Mouse (Mus musculus): ENCODE results near the gene Akr1e1.
"Not testable (repeated sequence)": the region's sequence is repeated elsewhere in the genome, so short reads cannot be mapped to it uniquely, and the experiment has no call there.

Gene Akr1e1

DNA sequence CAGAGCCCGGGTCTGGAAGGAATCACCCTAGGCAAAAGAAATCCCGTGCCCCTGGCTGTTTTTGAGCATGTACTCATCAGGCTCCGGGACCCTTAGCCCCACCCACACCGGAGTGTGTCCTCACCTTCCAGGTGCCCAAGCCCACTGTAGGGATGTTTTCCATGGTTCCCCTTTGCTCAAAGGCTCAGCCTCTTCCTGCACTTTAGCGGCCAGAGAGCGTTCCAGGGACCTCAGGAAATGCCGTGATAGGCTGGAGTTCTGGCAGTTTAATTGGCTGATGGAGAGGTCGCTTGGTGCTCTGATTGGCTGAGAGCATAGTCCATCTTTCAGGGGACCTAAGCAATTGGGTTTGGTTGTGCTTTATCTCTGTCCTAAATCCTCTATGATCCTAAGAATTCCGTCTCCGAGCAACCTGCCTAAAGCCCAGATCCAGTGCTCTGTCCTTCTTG lies at the start of gene Akr1e1:
Akr1e1 (minus strand) TSS at position 214 of the 449 bp plus-strand sequence.
- CTCF ChIA-PET: no interaction called here

- CTCF ChIA-PET: no interaction called here
Observed at GRCm38 (mm10) chr13:4658346-4658745, 49.4 kb upstream of the Akr1e1 start.

DNA sequence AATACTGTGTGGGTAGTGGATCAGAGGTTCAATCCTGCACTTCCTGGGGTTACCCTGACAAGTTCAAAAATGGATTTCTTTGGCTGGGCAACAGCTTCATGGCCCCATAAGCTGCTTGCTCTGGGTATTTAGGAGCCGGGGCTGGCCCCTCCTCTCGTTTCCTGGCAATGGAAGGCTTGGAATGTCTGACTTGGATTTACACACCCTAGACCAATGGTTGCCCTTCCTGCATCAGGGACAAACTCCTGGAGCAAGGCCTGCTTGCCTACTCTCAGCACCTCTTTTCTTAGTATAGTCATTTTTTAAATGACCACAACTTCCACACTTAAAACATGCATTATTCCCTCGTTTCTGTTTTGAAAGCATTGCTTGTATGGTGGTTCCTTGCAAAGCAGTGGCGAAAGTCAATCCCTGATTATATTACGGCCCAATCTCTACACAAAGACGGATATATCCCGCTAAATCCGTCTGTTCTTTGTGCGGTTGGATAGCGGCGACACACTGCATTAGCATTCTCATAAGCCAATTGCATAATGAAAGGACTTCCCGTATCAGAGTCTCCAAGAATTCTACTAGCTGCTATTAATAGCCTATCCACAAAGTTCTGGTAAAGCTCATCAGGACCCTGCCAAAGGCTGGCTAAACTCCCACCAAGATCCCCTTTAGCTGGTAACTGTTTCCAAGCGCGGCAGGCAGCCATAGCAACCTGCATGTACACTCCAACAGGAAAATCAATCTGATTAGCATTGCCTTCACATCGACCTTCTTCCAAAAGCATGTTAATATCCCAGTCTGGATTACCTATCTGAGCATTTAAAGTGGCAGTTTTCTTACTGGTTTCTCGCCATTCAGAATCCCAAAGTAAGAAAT lies 47.5 kb upstream of the Akr1e1 start:
- CTCF ChIA-PET: no interaction called here

DNA sequence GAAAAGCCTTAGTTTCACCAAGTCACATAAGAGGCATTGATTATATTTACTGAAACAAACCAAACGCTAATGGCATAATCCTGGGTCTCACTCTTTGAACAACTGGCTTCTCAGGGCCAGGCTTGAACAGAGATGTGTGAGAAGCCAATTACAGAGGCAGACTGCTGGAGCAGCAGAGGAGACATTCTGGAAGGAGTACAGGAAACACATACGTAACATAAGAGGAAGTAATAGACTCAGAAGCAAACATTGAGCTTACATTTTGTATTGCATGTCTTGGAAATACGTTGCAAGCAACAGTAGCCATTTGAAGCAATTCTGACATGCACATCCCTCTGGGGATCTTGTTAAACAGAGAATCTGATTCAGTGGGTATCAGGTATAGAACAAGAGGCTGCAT lies 41.2 kb upstream of the Akr1e1 start:
- CTCF ChIA-PET: interaction anchor here (0.6 kb wide), 1 partner anchor 9 kb away, joined by 10 read pairs; no protein-coding TSS in a partner anchor

- CTCF ChIA-PET: no interaction called here
Observed at GRCm38 (mm10) chr13:4645248-4645647, 36.3 kb upstream of the Akr1e1 start.

GRCm38 (mm10) chr13:4610902-4611301 lies 1.9 kb upstream of the Akr1e1 start:
- CTCF ChIA-PET: no interaction called here

GRCm38 (mm10) chr13:4608530-4608929 lies 444 bp downstream of the Akr1e1 start:
- CTCF ChIA-PET: no interaction called here

DNA sequence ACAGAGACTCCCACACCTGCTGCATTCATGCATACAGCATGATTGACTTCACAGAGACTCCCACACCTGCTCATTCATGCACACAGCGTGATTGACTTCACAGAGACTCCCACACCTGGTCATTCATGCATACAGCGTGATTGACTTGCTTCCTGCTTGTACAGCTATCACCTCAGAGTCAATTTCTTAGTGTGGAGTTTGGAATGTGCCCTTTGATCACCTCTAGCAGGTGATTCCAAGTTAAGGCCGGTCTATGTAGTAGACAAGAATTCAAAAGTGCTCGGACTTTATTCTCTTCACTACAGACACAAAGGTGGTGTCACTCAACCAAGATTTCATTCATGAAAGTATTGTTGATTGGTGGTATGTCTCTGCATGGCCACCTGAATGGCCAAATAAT lies 2.2 kb downstream of the Akr1e1 start:
- CTCF ChIA-PET: no interaction called here

DNA sequence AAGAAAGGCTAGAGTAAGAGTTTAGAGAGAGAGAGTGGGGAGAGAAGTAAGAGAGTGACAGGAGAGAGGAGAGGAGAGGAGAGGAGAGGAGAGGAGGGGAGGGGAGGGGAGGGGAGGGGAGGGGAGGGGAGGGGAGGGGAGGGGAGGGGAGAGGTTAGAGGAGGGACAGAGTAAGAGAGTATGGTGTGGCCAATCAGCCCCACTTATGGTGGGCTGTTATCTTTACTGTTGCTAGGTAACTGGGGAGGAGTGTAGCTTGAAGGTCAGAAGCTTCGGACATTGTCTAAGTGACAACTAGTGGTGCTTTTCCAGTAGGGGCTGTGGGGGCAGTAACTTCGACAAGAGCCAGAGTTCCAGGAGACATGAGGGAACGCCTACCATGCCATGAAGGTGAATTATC lies 5.5 kb downstream of the Akr1e1 start:
- CTCF ChIA-PET: not testable (repeated sequence)

GRCm38 (mm10) chr13:4576921-4577320 lies 32.1 kb downstream of the Akr1e1 start:
- CTCF ChIA-PET: no interaction called here

GRCm38 (mm10) chr13:4573871-4574270 lies 35.1 kb downstream of the Akr1e1 start, which contains the start of gene Akr1c21:
Gene Akr1c21 (plus strand): TSS chr13:4574075.
- CTCF ChIA-PET: no interaction called here

DNA sequence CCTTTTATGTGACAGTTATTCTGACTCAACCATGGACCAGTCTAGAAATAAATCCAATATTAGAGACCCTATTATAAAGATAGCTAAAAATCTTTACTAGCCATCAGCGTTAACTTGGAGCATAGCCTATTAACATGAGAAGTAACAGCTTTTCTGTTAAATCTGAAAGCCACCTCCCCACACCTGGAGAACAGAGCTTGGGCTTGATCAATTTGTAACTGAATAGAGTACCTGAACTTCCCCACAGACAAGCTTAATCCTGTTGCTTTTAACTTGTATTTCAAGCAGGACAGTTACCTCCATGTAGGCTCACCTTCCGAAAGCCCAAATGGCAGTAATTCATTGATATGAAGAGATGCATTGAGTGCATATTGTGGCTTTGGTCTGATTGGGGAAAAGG lies 43.0 kb downstream of the Akr1e1 start:
- CTCF ChIA-PET: no interaction called here

GRCm38 (mm10) chr13:4560500-4560899 lies 48.5 kb downstream of the Akr1e1 start:
- CTCF ChIA-PET: no interaction called here

GRCm38 (mm10) chr13:4559143-4559542 lies 49.8 kb downstream of the Akr1e1 start:
- CTCF ChIA-PET: no interaction called here
